In the genomic region with DNA sequence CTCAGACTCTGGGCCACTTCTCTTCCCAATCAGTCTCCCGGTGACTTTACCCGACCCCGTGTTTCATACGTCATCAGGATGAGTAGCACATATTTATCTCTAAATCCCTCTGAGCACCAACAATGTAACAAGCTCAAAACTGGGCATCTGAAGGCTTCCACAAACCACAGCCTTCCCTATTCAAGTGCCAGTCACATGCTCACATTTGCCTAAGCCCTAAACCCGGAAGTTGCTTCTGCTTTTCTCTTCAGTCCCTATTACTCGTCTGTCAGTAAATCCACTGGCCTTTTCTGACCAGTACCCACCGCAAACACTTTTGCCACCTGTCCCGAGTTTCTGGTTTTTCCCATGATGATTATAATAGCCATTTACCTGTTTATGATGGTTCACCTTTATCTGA, we compare ENCODE assay signal across 10 mouse cellular contexts. TPM values are rescaled to one million over a fixed set of nuclear protein-coding genes. Genes with fewer than 3 reads are reported as not detected.
DNase-seq lines count a peak whose midpoint lies in the region; ATAC-seq and TF ChIP-seq lines count a peak whose summit lies in the region.
"Had no signal": no experiment of that assay in that cellular context is flagged by ENCODE, and none has a peak within 500 bp of the region (broad histone marks: within the 10 kb centered on the region; RNA-seq: fewer than 3 reads in every experiment).

No protein-coding gene starts in this region.

- no peak for DNase-seq in hindbrain, embryonic 10.5 days (ENCODE audit: low spot score)
- DNase-seq in 416B (ENCODE audit: low read depth) (peak; percentile 54), G1E (ENCODE audit: low spot score) (no peak)
- DNase-seq in adrenal gland, adult 18-20 months (ENCODE audit: low spot score in 2 of 2), result no peak
- no peak for DNase-seq in cerebellum, postnatal 36 days
- DNase-seq in urinary bladder, adult 2 months (ENCODE audit: low spot score), result no peak

- H3K4me2 ChIP-seq in hindbrain, embryonic 13.5 days, result no peak overlapping the region
- H3K4me2 ChIP-seq in liver, embryonic 12.5 days, result peak overlapping the region; percentile 89

- WGBS in hindbrain, embryonic 13.5 days, result 94% methylated on average over 8 of the region's 8 CpGs
- 88% methylated on average over 8 of the region's 8 CpGs for WGBS in hindbrain, embryonic 10.5 days
- WGBS in liver, embryonic 12.5 days (ENCODE audit: insufficient replicate concordance), result 61% methylated on average over 8 of the region's 8 CpGs

- no peak overlapping the region for H3K27ac ChIP-seq in hindbrain, embryonic 13.5 days
- H3K27ac ChIP-seq in hindbrain, embryonic 10.5 days, result no peak overlapping the region
- H3K27ac ChIP-seq in liver, embryonic 12.5 days, result peak overlapping the region; percentile 75; the same call in 1 of the 2 replicates

- no peak overlapping the region for H3K4me3 ChIP-seq in hindbrain, embryonic 13.5 days
- no peak overlapping the region for H3K4me3 ChIP-seq in hindbrain, embryonic 10.5 days
- H3K4me3 ChIP-seq in G1E (ENCODE audit: low read depth, low read length), result peak overlapping the region; percentile 80; the same call in 1 of the 2 replicates
- H3K4me3 ChIP-seq in liver, embryonic 12.5 days, result peak overlapping the region; percentile 81; the same call in 1 of the 2 replicates

- peaks cover 23% of the 10 kb centered on the region for H3K4me1 ChIP-seq in hindbrain, embryonic 13.5 days (replicated peaks)
- peaks cover 22% of the 10 kb centered on the region for H3K4me1 ChIP-seq in hindbrain, embryonic 10.5 days (replicated peaks)
- H3K4me1 ChIP-seq in G1E (ENCODE audit: insufficient read depth, low read depth, low read length), result peaks cover 48% of the 10 kb centered on the region
- peaks cover 52% of the 10 kb centered on the region for H3K4me1 ChIP-seq in liver, embryonic 12.5 days

- peaks cover 22% of the 10 kb centered on the region for H3K36me3 ChIP-seq in hindbrain, embryonic 13.5 days
- peaks cover 40% of the 10 kb centered on the region for H3K36me3 ChIP-seq in hindbrain, embryonic 10.5 days
- peaks cover 61% of the 10 kb centered on the region for H3K36me3 ChIP-seq in G1E (replicated peaks)
- peaks cover 44% of the 10 kb centered on the region for H3K36me3 ChIP-seq in liver, embryonic 12.5 days

- H3K27me3 ChIP-seq in hindbrain, embryonic 13.5 days, result no peaks in the 10 kb centered on the region
- no peaks in the 10 kb centered on the region for H3K27me3 ChIP-seq in hindbrain, embryonic 10.5 days (ENCODE audit: insufficient read depth, poor library complexity, severe bottlenecking)
- H3K27me3 ChIP-seq in G1E (ENCODE audit: insufficient read depth, low read length), result no peaks in the 10 kb centered on the region
- no peaks in the 10 kb centered on the region for H3K27me3 ChIP-seq in liver, embryonic 12.5 days (replicated peaks)
- H3K27me3 ChIP-seq: Patski had no signal

- H3K9ac ChIP-seq in hindbrain, embryonic 13.5 days, result peak overlapping the region; percentile 84
- H3K9ac ChIP-seq in liver, embryonic 12.5 days, result peak overlapping the region; percentile 80

- no peak for ATAC-seq in hindbrain, embryonic 13.5 days (ENCODE audit: low FRiP score)
- no peak for ATAC-seq in G1E (ENCODE audit: extremely low read depth, insufficient number of reproducible peaks, low FRiP score, poor library complexity, severe bottlenecking)
- no peak for ATAC-seq in liver, embryonic 12.5 days
- ATAC-seq: Patski had no signal

- no peaks in the 10 kb centered on the region for H3K9me3 ChIP-seq in hindbrain, embryonic 13.5 days
- no peaks in the 10 kb centered on the region for H3K9me3 ChIP-seq in hindbrain, embryonic 10.5 days
- no peaks in the 10 kb centered on the region for H3K9me3 ChIP-seq in G1E (replicated peaks)
- H3K9me3 ChIP-seq in liver, embryonic 12.5 days (replicated peaks), result no peaks in the 10 kb centered on the region
- H3K9me3 ChIP-seq: heart, embryonic 10.5 days had no signal

- no peak for TF ChIP-seq CTCF in G1E (IDR thresholded peaks at IDR 0.05; ENCODE audit: low read depth, low read length)

RNA-seq across cellular contexts. Expression of a gene that starts 1.8 kb away (rescaled TPM):
- polyA plus RNA-seq in hindbrain, embryonic 13.5 days (2015; fragmentation: Nextera tagmentation; extraction: Ambion mirVana), result 47.9 and 50.5 TPM in 2 replicates
- 42.8 and 49.0 TPM in 2 replicates for polyA plus RNA-seq in hindbrain, embryonic 10.5 days (2016; fragmentation: Nextera tagmentation; extraction: Ambion mirVana)
- total RNA-seq in G1E (2014; fragmentation: Nextera tagmentation) (65.5 and 82.9 TPM in 2 replicates), G1E (2017) (43.5 and 49.0 TPM in 2 replicates)
- polyA plus RNA-seq in G1E (2012), result 3.6 and 11.8 TPM in 2 replicates
- polyA plus RNA-seq in liver, embryonic 12.5 days (2016; fragmentation: Nextera tagmentation; extraction: Ambion mirVana), result 27.7 and 32.7 TPM in 2 replicates
- total RNA-seq in adrenal gland, adult 18-20 months (2021), result 10 to 100 TPM; 45.9 to 50.1 TPM
- 43.3 and 49.1 TPM in 2 replicates for polyA plus RNA-seq in urinary bladder, adult 2 months (2012; rRNA removed)

RNA-seq across cellular contexts. Expression of a gene that starts 1.9 kb away (rescaled TPM):
- polyA plus RNA-seq in hindbrain, embryonic 13.5 days (2015; fragmentation: Nextera tagmentation; extraction: Ambion mirVana), result 14.7 and 15.3 TPM in 2 replicates
- polyA plus RNA-seq in hindbrain, embryonic 10.5 days (2016; fragmentation: Nextera tagmentation; extraction: Ambion mirVana), result 27.4 and 31.7 TPM in 2 replicates
- total RNA-seq in G1E (2014; fragmentation: Nextera tagmentation) (43.2 and 50.4 TPM in 2 replicates), G1E (2017) (39.2 and 42.8 TPM in 2 replicates)
- polyA plus RNA-seq in G1E (2012), result 4.3 and 13.6 TPM in 2 replicates
- polyA plus RNA-seq in liver, embryonic 12.5 days (2016; fragmentation: Nextera tagmentation; extraction: Ambion mirVana), result 23.6 and 23.9 TPM in 2 replicates
- 10 to 100 TPM; 11.4 to 13.3 TPM for total RNA-seq in adrenal gland, adult 18-20 months (2021)
- 13.0 and 14.6 TPM in 2 replicates for polyA plus RNA-seq in urinary bladder, adult 2 months (2012; rRNA removed)

RNA-seq across cellular contexts. Expression of a gene that starts 42.5 kb away (rescaled TPM):
- 15.7 and 16.0 TPM in 2 replicates for polyA plus RNA-seq in hindbrain, embryonic 13.5 days (2015; fragmentation: Nextera tagmentation; extraction: Ambion mirVana)
- 18.1 and 20.1 TPM in 2 replicates for polyA plus RNA-seq in hindbrain, embryonic 10.5 days (2016; fragmentation: Nextera tagmentation; extraction: Ambion mirVana)
- 16.7 and 21.5 TPM in 2 replicates for total RNA-seq in G1E (2014; fragmentation: Nextera tagmentation)
- 11.8 and 11.9 TPM in 2 replicates for total RNA-seq in G1E (2017)
- polyA plus RNA-seq in G1E (2012), result 7.3 and 7.5 TPM in 2 replicates
- 7.4 and 7.5 TPM in 2 replicates for polyA plus RNA-seq in liver, embryonic 12.5 days (2016; fragmentation: Nextera tagmentation; extraction: Ambion mirVana)
- 10 to 100 TPM; 12.1 to 13.5 TPM for total RNA-seq in adrenal gland, adult 18-20 months (2021)
- 8.4 and 9.6 TPM in 2 replicates for polyA plus RNA-seq in urinary bladder, adult 2 months (2012; rRNA removed)

RNA-seq across cellular contexts. Expression of a gene that starts 51.9 kb away (rescaled TPM):
- 0.23 and 0.55 TPM in 2 replicates for polyA plus RNA-seq in hindbrain, embryonic 13.5 days (2015; fragmentation: Nextera tagmentation; extraction: Ambion mirVana)
- polyA plus RNA-seq in hindbrain, embryonic 10.5 days (2016; fragmentation: Nextera tagmentation; extraction: Ambion mirVana), result 0.06 and 0.34 TPM in 2 replicates
- total RNA-seq in G1E (2014; fragmentation: Nextera tagmentation) (not detected in 2 replicates), G1E (2017) (0.06 TPM in 1 of 2 replicates, not detected in the other)
- polyA plus RNA-seq in G1E (2012), result not detected in 2 replicates
- polyA plus RNA-seq in liver, embryonic 12.5 days (2016; fragmentation: Nextera tagmentation; extraction: Ambion mirVana), result 0.07 TPM in 1 of 2 replicates, not detected in the other
- total RNA-seq in adrenal gland, adult 18-20 months (2021), result under 1 TPM; 0.22 to 0.53 TPM
- 0.30 and 0.65 TPM in 2 replicates for polyA plus RNA-seq in urinary bladder, adult 2 months (2012; rRNA removed)
- polyA plus RNA-seq: heart, embryonic 10.5 days had no signal

Comparison
In these comparisons a context has a peak if more than half of its experiments do, and no peak if none do; other contexts are left out.
1. H3K4me3 ChIP-seq: peak in G1E (single experiment) and liver, embryonic 12.5 days (single experiment); none in hindbrain, embryonic 13.5 days (single experiment) and hindbrain, embryonic 10.5 days (single experiment).